Mouse (Mus musculus) embryonic facial prominence, embryonic 10.5 days (tissue): Measurements from ENCODE around the gene 1700016D06Rik. TPM values are rescaled to one million over a fixed set of nuclear protein-coding genes. Genes with fewer than 3 reads are reported as not detected.

Experiments
- DNase-seq: peaks from one replicate; pipeline ENCODE4 v3.0.0-alpha.2; 2017; ENCODE audit warnings: low spot score
- H3K27ac ChIP-seq: fragments of 300-500 bp; sonication (generic); replicated peaks from 2 replicates; pipeline ENCODE4 v1.5.1; 2016; ENCODE audit warnings: mild to moderate bottlenecking
- H3K27me3 ChIP-seq: fragments of 300-500 bp; sonication (generic); replicated peaks from 2 replicates; pipeline ENCODE4 v1.6.1; 2016; ENCODE audit warnings: low read depth, mild to moderate bottlenecking; ENCODE audit not compliant: poor library complexity, severe bottlenecking
- H3K36me3 ChIP-seq: fragments of 300-500 bp; sonication (generic); replicated peaks from 2 replicates; pipeline ENCODE4 v1.6.1; 2016; ENCODE audit warnings: mild to moderate bottlenecking, moderate library complexity
- H3K4me1 ChIP-seq: fragments of 300-500 bp; sonication (generic); 2 replicates; pipeline ENCODE4 v1.6.1; 2016
- H3K4me3 ChIP-seq: fragments of 300-500 bp; sonication (generic); 2 replicates; pipeline ENCODE4 v1.5.1; 2016; ENCODE audit warnings: mild to moderate bottlenecking, moderate library complexity
- H3K9me3 ChIP-seq: fragments of 300-500 bp; sonication (generic); 2 replicates; pipeline ENCODE4 v1.6.1; 2016; ENCODE audit warnings: mild to moderate bottlenecking
- WGBS: fragments of 180-500 bp; shearing (Covaris S2); methylation state at CpG from one replicate; pipeline ENCODE4 v1.1.7; 2016; 5-methylcytosine and 5-hydroxymethylcytosine counted together
- polyA plus RNA-seq: library from polyadenylated mRNA; unstranded; fragments of >200 nt; fragmentation: Nextera tagmentation; extraction: Ambion mirVana; gene quantifications from 2 replicates; pipeline ENCODE4 v1.2.1, GENCODE M21; 2016

1700016D06Rik gene
- polyA plus RNA-seq, 1 experiment from 2014 or later, result not detected

DNA sequence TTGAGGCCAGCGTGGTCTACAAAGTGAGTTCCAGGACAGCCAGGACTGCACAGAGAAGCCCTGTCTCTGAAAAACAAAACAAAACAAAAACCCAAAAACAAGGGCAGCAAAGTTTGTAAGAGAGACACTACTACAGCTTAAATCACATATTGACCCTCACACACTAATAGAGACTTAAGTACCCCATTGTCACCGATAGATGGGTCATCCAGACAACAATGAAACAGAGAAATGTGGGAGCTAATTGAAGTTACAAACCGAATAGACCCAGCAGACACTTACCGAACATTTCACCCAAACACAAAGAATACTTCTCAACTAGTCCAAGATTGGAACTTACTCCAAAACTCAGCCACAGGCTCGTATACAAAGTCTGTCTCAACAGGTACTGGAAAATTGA lies 50.8 kb downstream of the 1700016D06Rik start:
- Histone ChIP-seq H3K4me1 (peaks cover 12% of the 10 kb centered on the region), H3K9me3 (no peaks in the 10 kb centered on the region)
- 92% methylated on average over 5 of the region's 5 CpGs for WGBS

DNA sequence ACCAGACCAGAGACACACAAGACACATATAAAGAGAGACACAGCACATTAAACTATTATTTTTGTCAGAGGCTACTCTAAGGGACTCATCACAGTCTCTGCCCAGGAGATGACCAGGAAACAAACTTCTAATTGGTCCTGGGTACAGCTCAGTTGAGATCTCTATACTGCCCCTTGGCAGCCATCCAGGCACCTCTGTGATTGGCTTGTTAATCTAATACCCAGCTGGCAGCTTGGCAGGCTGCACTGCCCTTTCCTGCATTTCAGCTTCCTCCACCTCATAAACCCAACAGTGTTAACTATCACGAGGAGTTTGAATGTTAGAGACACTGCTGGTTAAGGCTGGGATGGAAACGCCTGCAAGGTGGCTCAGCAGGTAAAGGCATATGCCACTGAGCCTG lies 57.7 kb downstream of the 1700016D06Rik start:
- Histone ChIP-seq H3K36me3 (peaks cover 19% of the 10 kb centered on the region), H3K4me3 (no peak overlapping the region)

More for the DNA sequence above, 50.8 kb downstream of the 1700016D06Rik start:
- H3K36me3 ChIP-seq, result no peaks in the 10 kb centered on the region
- H3K4me3 ChIP-seq, result no peak overlapping the region
- DNase-seq, result no peak
- H3K27me3 ChIP-seq, result no peaks in the 10 kb centered on the region
- H3K27ac ChIP-seq, result no peak overlapping the region

DNA sequence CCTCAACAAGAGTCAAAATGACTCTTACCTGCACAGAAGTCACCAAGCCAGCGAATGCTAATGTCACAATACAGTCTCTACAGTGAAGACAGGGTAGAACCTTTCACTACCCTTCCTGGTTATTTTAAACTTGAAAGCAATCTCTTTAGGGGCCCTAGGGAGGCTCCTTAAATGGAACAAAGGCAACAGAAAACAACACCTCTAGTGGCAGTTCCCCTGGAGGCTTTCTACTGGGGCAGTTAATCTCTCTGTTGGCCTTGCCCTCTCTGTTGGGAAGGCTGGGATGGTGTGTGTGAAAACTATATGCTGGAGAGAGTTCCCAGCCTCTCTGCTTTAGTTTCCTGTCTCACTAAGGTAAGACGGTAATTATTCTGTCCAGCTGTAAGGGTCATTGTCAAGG lies 60.3 kb downstream of the 1700016D06Rik start:
- no peaks in the 10 kb centered on the region for H3K27me3 ChIP-seq
- peaks cover 22% of the 10 kb centered on the region for H3K4me1 ChIP-seq
- no peak overlapping the region for H3K4me3 ChIP-seq
- no peaks in the 10 kb centered on the region for H3K9me3 ChIP-seq
- WGBS, result 41% methylated on average over 2 of the region's 2 CpGs
- no peak overlapping the region for H3K27ac ChIP-seq
- DNase-seq, result no peak
- peaks cover 19% of the 10 kb centered on the region for H3K36me3 ChIP-seq

More for the DNA sequence above, 57.7 kb downstream of the 1700016D06Rik start:
- Histone ChIP-seq H3K9me3 (no peaks in the 10 kb centered on the region), H3K27ac (no peak overlapping the region), H3K4me1 (peaks cover 16% of the 10 kb centered on the region), H3K27me3 (no peaks in the 10 kb centered on the region)
- no peak for DNase-seq
- 94% methylated on average over 2 of the region's 2 CpGs for WGBS

DNA sequence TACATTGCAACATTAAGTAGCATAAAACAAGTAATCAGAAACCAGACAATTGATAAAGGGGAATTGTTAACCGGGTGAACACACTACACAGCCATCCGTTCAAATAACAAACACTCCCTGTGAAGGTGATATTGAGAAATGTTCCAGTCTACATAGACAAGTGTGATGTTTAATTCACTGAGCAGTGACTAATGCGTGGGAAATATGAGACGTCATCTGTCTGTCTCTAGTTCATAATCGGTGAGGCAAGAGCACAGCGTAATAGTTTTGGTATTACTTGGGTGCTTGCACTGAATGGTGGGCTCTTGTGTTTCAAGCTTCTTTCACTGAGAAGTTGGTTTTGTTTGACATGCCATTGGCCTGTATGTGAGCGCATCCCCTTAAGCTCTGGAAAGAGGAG lies 63.3 kb downstream of the 1700016D06Rik start:
- Histone ChIP-seq H3K9me3 (no peaks in the 10 kb centered on the region), H3K4me1 (peaks cover 36% of the 10 kb centered on the region), H3K4me3 (no peak overlapping the region), H3K27ac (no peak overlapping the region), H3K36me3 (peaks cover 26% of the 10 kb centered on the region), H3K27me3 (no peaks in the 10 kb centered on the region)
- 95% methylated on average over 7 of the region's 7 CpGs for WGBS
- DNase-seq, result no peak

DNA sequence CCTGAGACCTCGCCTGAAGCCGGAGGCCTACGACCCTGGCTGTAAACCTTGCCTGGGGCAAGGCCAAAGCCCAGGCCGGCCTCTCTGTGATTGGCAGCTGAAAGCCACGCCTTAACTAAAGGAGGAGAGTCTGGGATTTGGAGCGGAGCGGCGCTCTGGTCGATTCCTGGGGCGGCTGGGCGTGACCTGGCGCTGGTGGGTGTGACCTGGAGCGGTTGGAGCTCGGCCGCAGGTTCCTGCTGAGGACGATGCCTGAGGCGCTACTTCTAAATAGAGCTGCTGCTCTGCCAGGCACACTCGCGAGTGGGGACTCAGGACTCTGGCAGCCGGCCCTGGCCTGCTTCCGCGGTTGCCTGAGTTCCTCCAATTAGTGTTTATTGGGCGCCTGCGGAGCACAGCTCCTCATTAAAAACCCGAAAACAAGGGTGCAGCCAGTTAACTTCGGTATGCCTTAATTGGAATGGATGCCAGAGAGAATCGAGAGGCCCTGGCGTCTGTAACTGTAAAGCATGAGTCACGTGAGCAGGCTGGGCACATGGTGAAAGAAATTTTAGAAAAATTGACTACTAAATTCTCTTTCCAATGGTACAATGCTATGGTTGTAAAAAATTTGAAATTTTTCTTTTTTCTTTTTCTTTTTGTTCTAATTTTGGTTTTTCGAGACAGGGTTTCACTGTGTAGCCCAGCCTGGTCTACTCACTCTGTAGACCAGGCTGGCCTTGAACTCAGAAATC lies 64.4 kb downstream of the 1700016D06Rik start:
- WGBS, result 3% methylated on average over 30 of the region's 30 CpGs

DNA sequence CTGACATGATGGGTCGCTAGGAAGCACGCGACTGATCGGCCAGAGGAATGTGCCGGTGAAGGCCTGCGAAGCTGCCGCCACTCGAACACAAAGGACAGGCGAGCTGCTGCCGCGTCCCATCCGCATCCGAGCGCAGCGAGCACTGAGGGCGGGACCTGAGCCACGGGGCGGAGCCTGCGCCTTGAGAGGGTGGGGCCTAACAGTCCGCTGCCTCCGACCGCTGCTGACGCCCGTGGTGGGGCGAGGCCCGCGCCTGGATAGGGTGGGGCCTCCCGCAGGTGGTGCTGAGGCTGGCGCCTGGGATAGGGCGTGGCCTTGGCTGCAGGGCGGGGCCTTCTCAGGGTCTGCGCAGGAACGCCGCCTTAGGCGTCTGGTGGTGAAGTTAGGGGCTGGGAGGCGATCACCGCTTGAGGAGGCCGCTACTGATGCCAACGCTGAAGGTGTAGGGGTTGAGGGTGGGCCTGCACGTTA lies 65.2 kb downstream of the 1700016D06Rik start, which contains the start of gene Ankrd10:
Gene Ankrd10, minus strand, starts transcription at position 147 of the 471 bp plus-strand sequence.
- no peaks in the 10 kb centered on the region for H3K27me3 ChIP-seq
- H3K36me3 ChIP-seq, result peaks cover 35% of the 10 kb centered on the region
- under 1% methylated on average over 40 of the region's 40 CpGs for WGBS
- H3K9me3 ChIP-seq, result no peaks in the 10 kb centered on the region
- H3K4me1 ChIP-seq, result peaks cover 38% of the 10 kb centered on the region
- peak within 1 kb of the TSS; percentile 99 for H3K27ac ChIP-seq
- peak; percentile 99 for DNase-seq
- H3K4me3 ChIP-seq, result peak within 1 kb of the TSS; percentile 98

More for the DNA sequence above, 64.4 kb downstream of the 1700016D06Rik start:
- peak; percentile 88 for DNase-seq
- Histone ChIP-seq H3K27ac (peak overlapping the region; percentile 99), H3K27me3 (no peaks in the 10 kb centered on the region), H3K9me3 (no peaks in the 10 kb centered on the region), H3K36me3 (peaks cover 33% of the 10 kb centered on the region), H3K4me1 (peaks cover 39% of the 10 kb centered on the region), H3K4me3 (peak overlapping the region; percentile 98)

DNA sequence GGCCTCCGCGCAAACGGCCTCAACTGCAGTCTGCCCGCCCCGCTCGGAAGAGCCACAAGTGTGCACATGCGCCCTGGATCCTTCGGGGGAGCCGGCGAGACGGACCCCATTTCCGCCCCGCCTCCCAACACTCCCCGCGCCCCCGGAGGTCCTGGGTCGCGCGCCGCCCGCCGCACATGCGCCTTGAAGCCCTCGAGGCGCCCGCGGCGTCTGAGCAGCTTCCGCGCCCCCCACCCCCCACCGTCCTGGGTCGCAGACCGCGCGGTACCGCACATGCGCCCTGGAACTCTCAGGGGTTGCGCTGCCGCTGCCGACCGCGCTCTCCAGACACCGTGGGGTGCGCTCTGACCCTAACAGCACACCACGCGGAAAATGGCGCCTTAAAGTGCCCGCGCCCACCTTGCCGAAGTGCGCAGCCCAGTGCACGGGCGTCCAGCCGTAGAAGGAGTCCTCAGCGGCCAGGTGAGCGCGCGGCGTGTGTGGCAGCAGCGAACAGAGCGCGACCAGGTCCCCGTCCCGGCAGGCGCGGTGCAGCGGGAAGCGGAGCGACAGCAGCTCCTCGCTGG lies 65.8 kb downstream of the 1700016D06Rik start:
- no peaks in the 10 kb centered on the region for H3K9me3 ChIP-seq
- under 1% methylated on average over 70 of the region's 70 CpGs for WGBS
- peaks cover 40% of the 10 kb centered on the region for H3K4me1 ChIP-seq
- peak overlapping the region; percentile 99 for H3K27ac ChIP-seq
- H3K4me3 ChIP-seq, result peak overlapping the region; percentile 98
- DNase-seq, result peak; percentile 95
- H3K36me3 ChIP-seq, result peaks cover 41% of the 10 kb centered on the region
- H3K27me3 ChIP-seq, result no peaks in the 10 kb centered on the region

DNA sequence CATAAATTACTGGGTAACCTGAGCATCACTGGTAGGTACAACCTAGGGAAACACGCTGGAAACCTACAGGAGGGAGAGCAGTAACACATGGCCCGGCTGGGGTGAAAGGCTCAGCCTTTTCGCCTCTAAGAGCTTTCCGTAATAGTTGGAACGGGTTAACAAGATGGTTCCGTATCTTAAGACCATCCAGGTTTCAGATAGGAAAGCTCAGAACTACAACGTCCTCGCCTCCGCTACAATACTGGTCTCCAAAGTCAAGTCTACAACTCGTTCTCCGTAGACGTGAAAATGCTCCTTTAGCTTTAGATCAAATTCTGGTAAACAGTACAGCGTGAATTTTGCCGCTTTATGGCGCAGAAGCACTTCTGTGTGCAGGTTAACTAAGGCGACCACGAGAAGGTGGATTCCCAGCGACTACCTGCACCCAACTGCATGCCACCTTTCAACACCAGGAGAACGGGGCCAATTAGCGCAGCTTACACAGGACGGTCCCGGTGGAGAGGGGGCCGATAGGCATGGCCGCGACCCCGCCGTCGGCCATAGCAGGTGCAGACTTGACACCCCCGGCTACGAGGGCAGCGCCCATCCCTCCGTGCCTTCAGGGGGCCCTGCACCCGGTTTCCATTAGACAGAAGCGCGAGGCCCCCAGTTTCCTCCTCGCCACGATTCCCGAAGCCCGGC lies 66.4 kb downstream of the 1700016D06Rik start:
- peak overlapping the region; percentile 98 for H3K4me3 ChIP-seq
- peaks cover 40% of the 10 kb centered on the region for H3K4me1 ChIP-seq
- H3K27me3 ChIP-seq, result no peaks in the 10 kb centered on the region
- under 1% methylated on average over 39 of the region's 39 CpGs for WGBS
- H3K9me3 ChIP-seq, result no peaks in the 10 kb centered on the region
- DNase-seq, result peak; percentile 18
- peaks cover 47% of the 10 kb centered on the region for H3K36me3 ChIP-seq
- peak overlapping the region; percentile 99 for H3K27ac ChIP-seq

DNA sequence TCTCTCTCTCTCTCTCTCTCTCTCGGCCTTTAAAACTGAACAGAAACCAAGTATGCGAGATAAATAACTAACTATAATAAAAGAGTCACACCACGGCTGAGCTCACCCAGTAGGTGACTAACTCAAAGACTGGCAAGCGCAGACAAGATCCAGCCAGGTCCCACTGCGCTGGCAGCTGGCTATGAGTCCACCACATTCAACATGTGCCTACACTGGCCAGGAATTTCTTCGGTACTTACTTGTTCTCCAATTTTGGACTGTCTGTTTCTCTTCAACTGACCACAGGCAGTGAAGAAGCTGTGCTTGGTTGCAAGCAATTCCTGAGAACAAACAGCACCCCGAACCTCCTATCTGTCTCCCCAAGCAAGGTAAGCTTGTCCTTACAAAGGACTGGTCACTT lies 67.4 kb downstream of the 1700016D06Rik start:
- WGBS, result 80% methylated on average over 7 of the region's 7 CpGs
- peak overlapping the region; percentile 98 for H3K4me3 ChIP-seq
- no peak overlapping the region for H3K27ac ChIP-seq
- no peak for DNase-seq
- H3K4me1 ChIP-seq, result peaks cover 40% of the 10 kb centered on the region
- H3K36me3 ChIP-seq, result peaks cover 52% of the 10 kb centered on the region
- H3K9me3 ChIP-seq, result no peaks in the 10 kb centered on the region
- no peaks in the 10 kb centered on the region for H3K27me3 ChIP-seq

DNA sequence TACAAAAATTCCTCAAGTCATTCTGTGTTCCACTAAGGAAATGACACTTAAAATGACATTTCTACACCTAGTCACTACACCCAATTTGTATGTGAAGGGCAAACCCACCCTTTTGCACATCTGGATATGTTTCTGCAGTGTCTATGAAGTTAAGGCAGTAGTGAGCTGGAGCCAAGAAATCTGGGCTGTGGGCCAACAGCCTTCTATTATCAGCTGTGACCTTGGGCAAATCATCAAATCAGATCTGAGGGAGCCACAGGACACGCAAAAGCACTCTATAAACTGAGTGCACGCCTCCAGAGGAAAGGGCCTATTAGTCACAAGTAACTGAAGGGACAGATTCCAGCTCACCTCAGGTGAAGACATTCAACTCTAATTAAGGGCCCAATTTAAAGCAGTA lies 68.5 kb downstream of the 1700016D06Rik start:
- no peak for DNase-seq
- H3K36me3 ChIP-seq, result peaks cover 62% of the 10 kb centered on the region
- no peaks in the 10 kb centered on the region for H3K9me3 ChIP-seq
- H3K27me3 ChIP-seq, result no peaks in the 10 kb centered on the region
- 64% methylated on average over 2 of the region's 2 CpGs for WGBS
- peaks cover 40% of the 10 kb centered on the region for H3K4me1 ChIP-seq
- no peak overlapping the region for H3K27ac ChIP-seq
- H3K4me3 ChIP-seq, result peak overlapping the region; percentile 98; the same call in 1 of the 2 replicates

DNA sequence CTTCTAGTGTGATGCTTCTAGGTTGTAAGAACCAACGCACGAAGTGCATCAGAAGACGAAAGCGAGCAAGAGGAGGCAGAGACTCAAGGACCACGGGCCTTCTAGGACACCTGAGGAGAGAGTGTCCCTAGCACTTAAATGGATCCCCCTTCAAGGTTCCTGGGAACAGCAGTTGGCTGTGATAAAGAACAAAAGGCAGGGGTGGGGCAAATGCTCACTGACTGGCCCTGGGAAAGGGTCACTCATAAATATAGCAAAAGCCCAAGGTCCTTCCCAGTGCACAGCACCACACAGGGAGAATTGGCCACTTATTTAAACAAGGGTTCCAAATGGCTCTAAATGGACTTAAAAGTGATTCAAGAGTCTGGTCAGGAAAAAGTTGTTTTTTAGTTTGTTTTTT lies 71.7 kb downstream of the 1700016D06Rik start:
- DNase-seq, result no peak
- Histone ChIP-seq H3K27me3 (no peaks in the 10 kb centered on the region), H3K27ac (no peak overlapping the region), H3K4me3 (no peak overlapping the region), H3K9me3 (no peaks in the 10 kb centered on the region), H3K4me1 (peaks cover 23% of the 10 kb centered on the region), H3K36me3 (peaks cover 91% of the 10 kb centered on the region)
- WGBS, result 87% methylated on average over 5 of the region's 5 CpGs

DNA sequence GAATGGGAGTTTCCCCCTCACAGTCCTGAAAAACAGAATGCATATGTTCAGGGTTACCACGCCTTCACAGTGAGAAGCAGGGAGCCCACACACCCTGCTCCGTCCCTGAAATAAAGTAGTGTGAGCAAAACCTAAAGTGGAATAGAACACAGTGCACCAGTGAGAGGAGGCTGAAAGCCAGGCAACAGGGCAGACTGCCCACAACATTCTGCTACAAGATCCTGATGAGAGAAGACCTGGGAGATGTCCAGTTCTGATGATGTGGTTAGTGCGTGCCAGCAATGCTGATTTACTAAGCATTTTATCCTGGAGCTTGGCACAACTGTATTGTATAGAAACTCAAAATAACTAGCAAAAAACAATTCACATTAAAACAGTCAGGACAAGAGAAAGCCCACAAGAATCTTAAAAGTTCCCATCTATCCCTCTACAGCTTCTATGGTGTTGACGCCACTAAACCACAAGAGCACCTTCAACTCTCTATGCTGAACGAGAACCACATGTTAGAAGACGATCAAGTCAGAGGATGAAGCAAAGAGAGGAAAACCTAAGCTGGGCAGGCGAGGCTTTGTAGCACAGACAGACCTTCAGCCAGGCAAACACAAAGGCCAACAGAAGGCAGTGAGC lies 72.2 kb downstream of the 1700016D06Rik start:
- H3K27me3 ChIP-seq, result no peaks in the 10 kb centered on the region
- DNase-seq, result no peak
- 81% methylated on average over 7 of the region's 7 CpGs for WGBS
- H3K36me3 ChIP-seq, result peaks cover 96% of the 10 kb centered on the region
- H3K27ac ChIP-seq, result no peak overlapping the region
- no peaks in the 10 kb centered on the region for H3K9me3 ChIP-seq
- peaks cover 18% of the 10 kb centered on the region for H3K4me1 ChIP-seq
- H3K4me3 ChIP-seq, result no peak overlapping the region
